Mouse (Mus musculus): ENCODE data around the gene Ppp2r2c.
A peak's percentile ranks its signal among the peaks of the same experiment; 100 is the strongest.

The Ppp2r2c gene

DNA sequence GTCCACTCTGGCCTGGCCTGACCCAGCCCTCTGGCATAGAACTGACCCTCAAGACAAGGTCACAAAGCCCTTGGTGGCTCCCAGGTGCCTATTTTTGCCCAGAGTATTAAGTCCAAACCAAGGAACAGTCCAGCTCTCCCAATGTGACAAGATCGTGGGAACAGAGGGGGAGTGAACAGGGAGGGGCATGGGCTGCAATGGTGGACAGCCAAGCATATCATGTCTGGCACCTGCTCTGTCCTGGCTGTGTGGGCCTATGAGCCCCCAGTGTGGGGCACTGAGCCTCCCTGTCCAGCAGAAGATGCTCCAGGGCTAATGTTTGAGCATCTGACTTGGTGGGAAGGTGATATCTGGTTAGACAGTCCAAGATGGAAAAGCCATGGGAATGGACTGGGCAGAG lies 118.3 kb downstream of the Ppp2r2c start:
- DNase-seq (ENCODE audit: inconsistent ontology term) = no peak

DNA sequence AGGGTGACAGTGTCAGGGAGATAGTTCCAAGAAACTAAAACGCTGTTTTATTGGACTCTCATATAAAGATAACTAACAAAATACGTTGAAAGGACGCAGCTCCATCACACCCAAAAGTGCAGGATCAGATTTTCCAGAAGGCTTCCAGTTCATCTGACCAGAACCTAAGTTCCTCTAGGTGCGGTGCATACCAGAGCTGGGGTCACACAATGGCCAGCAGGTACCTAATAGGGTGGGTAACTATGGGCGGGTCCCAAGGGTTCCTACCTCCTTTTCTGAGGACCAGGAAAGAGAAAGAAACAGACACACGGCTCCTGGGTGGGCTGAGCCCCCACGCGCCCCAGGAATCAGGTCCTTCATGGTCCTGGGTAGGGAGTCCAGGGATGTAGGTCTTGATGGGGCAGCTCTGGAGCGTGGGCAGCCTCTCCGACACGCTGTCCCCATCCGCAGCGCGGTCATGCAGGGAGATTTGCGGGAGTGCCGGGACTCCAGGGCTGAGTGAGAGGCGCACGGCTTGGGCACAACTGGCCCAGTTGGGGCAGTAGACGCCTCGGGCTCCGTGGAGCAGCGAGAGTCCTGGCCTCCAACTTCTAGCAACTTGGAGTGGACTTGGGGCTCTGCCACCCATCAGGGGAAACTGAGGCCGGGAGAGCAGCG lies 119.9 kb downstream of the Ppp2r2c start:
- no peak for DNase-seq (ENCODE audit: inconsistent ontology term)

DNA sequence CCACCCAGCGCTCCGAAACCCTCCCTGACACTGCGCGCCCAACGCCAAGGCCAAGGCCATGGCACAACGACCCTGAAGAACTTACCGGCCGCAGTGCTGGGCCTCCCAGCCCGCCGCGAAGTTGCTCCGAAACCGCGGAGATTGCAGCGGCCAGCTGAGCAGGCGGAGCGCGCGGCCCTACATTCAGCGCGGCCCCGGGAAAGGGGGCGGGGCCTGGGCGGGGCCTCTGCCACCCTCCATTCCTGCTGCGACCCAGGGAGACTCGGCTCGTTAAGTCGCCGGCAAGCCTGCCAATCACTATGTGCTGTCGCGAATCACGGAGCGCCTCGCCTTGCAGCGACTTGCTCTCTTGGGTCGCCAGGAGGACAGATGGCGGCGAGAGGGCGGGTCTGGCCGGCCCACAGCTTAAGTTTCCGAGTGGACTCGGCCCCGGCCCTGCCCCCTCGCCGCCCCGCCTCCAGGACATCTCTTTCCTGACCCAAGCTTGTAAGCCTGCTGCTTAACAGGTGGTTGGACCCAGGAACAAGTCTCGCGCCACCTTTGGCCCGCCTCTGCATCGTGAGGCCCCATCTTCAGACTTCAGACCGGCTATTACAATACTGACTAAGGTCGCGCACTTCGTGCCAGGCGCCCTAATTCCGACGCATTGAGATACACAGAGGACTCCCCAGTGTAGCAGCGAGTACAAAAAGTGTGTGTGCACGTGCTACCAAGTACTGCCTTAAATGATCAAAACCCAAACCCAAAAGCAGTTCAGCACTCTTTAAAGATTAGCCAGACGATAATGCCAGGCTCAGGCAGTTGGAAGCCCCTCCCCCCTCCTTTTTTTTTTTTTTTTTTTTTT lies 120.7 kb downstream of the Ppp2r2c start, which contains the start of gene Wfs1:
Wfs1 (minus strand) TSS at position 425 of the 844 bp plus-strand sequence.
- peak; percentile 98 for DNase-seq (ENCODE audit: inconsistent ontology term)

DNA sequence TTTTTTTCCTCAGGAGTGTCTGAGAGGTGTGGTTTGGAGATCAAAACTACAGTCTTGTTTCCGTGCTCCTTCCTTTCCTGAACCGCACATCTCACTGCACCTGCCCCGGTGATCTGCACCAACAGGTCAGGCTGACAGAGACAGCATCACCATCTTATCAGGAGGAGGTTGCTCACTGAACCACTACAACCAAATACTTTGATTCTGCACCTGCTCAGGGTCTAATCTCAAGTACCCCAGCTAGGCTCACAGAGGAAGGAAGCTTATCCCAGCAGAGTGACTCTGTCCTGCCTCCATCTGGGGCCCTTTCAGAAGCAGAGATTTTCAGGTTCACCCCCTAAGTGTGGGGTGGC lies 121.3 kb downstream of the Ppp2r2c start:
- no peak for DNase-seq (ENCODE audit: inconsistent ontology term)

DNA sequence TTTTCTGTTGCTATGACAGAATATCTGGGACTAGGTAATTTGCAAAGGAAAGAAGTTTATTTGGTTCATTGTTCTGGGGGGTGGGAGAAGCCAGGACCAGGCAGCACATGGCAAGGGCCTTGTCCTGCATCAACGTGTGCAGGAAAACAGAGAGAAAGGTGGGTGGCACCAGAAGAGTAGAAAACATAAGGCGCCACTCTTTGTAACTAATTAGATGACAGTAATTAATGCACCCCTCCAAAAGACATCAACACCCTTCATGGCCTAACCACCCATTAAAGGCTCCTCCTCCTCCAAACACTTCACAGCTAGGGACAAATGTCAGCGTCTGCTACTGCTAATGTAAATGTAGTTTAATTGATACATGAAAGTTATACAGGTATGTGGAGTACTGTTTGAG lies 121.9 kb downstream of the Ppp2r2c start:
- DNase-seq (ENCODE audit: inconsistent ontology term) = no peak

DNA sequence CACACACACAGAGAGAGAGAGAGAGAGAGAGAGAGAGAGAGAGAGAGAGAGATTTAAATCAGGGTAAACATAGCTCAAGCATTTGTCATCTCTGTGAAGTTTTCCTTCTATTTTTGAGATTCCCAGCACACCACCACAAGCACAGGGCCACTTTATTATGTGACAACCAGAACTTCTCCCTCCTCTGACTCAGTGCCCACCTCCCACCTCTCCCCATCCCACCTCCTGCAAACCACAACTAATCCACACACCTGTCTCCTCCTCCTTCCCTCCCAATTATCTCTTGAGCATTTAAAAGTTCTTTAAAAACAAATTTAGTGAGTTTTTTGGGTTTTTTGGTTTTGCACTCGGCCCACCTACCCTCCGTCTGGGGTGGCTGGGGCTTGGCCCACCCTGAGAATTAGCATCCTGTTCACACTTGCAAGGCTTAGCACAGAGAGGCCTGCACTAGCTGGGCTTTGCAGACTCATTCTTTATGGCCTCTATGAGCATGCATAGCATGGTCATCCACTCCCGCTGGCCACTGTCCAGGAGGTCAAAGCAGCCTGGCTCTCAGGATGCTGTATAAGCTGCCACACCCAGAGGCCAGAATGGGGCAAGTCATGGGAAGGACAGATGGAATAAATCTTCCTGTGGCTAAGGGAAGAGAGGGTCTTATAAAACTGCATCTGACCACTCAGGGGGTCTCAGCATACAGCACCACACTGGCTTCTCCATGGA lies 122.5 kb downstream of the Ppp2r2c start:
- DNase-seq (ENCODE audit: inconsistent ontology term) = no peak

DNA sequence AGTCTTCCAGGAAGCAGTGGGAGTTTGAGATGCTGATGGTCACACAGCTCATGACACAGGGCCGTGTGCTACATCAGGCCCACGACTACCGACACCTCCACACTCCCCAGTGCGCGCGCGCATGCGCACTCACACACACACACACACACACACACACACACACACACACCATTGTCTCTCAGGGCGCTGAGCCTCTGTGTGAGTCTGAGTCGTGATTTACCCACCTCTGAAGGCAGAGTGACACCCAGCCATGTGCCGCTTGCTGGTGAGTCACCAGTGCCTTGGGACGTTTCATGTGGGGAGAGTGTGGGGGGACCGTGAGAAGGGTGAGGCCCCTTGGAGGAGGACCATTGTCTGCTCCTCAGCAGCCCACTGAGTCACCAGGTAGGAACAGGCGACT lies 128.1 kb downstream of the Ppp2r2c start:
- no peak for DNase-seq (ENCODE audit: inconsistent ontology term)

DNA sequence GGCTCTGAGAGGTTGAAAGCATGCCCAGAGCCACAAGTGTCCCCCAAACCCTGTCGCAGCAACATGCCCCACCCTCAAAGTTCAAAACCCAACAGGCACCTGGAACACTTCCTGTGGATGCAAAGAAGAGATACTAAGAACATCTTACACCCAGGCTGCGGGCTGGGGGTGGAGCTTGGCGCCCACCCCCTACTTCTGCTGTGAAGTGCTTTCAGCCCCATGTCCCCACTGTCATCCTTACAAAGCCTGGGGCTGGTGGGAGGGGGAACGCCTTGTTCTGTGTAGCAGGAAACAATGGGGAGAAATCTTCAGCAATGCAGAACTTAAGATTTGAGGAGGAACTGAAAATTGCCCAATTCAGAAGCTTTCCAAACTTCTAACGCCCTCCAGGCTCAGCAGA lies 129.7 kb downstream of the Ppp2r2c start:
- DNase-seq (ENCODE audit: inconsistent ontology term) = no peak

DNA sequence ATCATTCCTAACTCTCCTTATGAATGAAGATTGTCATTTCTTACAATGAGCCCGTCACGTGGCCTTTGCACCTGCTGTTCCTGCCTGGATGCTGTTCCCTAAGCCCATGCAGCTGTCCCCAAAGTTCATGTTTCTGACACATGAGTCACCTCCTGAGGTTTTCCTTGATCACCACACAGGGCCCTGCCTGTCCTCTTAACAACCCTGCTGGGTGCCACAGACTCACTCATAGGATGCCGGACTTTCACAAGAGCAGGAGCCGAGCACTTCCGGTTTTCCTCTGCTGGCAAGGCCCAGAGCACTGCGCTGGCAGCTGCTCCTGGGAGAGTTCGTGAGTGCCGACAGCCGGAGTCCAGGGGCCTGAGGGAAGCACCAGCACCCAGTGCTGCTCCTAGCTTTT lies 132.7 kb downstream of the Ppp2r2c start:
- DNase-seq (ENCODE audit: inconsistent ontology term) = no peak

DNA sequence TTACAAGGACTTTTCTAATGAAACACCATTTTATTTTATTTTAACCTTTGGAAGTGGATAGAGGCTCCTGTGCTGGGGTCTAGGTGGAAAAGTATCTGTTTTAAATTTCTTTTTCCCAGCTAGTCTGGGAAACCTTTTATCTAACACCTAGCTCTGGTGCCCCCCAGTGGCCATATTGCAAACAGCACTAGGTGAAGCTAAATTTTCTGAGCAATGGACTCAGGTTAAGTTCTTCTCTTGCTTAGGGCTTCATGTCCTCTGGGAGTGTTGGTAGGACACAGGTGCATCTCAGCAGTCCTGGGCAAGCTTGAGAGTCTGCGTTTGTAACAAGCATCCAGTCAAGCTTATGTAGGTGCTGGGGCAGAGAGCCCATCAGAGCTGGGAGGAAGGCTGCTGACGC lies 133.7 kb downstream of the Ppp2r2c start:
- peak; percentile 43 for DNase-seq (ENCODE audit: inconsistent ontology term)

All from Muller cell, postnatal 12 days (primary cell).